Mouse (Mus musculus) left cerebral cortex, adult 2 months (tissue): ENCODE data around the gene Adgrv1. TPM values are rescaled to one million over a fixed set of nuclear protein-coding genes. Genes with fewer than 3 reads are reported as not detected.
"Not testable (repeated sequence)": the region's sequence is repeated elsewhere in the genome, so short reads cannot be mapped to it uniquely, and the experiment has no call there.

Experiments used
- DNase-seq, 2 experiments: peaks; one replicate each; pipeline ENCODE4 v3.0.0; 2021 to 2022; ENCODE audit warnings: low spot score in 2 of 2, mixed read lengths in 1 of 2; ENCODE audit errors: extremely low spot score in 1 of 2
- H3K27ac ChIP-seq: fragments of 200-600 bp; 2 replicates; pipeline ENCODE4 v1.8.1; 2022
- H3K4me3 ChIP-seq: fragments of 200-600 bp; 2 replicates; pipeline ENCODE4 v1.8.1; 2022
- CTCF ChIP-seq: fragments of 200-600 bp; IDR thresholded peaks from 2 replicates; pipeline ENCODE4 v1.8.1; 2022; ENCODE audit warnings: antibody characterized with exemption, mild to moderate bottlenecking, moderate library complexity
- intact Hi-C: fragments of 180-260 bp; cut with DNase I; formaldehyde crosslinking; loops from one replicate; pipeline ENCODE4 v1.15.1; 2025
- total RNA-seq, 2 experiments: library from RNA; stranded (reverse); gene quantifications; 2 replicates each; pipeline ENCODE4 v1.2.3; 2021

Adgrv1 gene
- total RNA-seq, 2 experiments from 2014 or later = 1.4 to 1.6 TPM

GRCm38 (mm10) chr13:81314306-81315120 is 318.4 kb downstream of the Adgrv1 start:
- intact Hi-C loops = loop anchor here (2.0 kb wide), 2 partner anchors 434 to 452 kb away; no protein-coding TSS in a partner anchor
- Histone ChIP-seq H3K27ac (no peak overlapping the region), H3K4me3 (no peak overlapping the region)
- TF ChIP-seq CTCF = peak; percentile 63
- DNase-seq = no peak

- no peak for DNase-seq
- Histone ChIP-seq H3K4me3 (no peak overlapping the region), H3K27ac (no peak overlapping the region)
- intact Hi-C loops = loop anchor here (2.0 kb wide), 1 partner anchor 47 kb away; no protein-coding TSS in a partner anchor
- no peak for TF ChIP-seq CTCF
These were observed 320.8 kb downstream of the Adgrv1 start for GRCm38 (mm10) chr13:81312148-81312547.

GRCm38 (mm10) chr13:81300851-81301250 is 332.1 kb downstream of the Adgrv1 start:
- intact Hi-C loops = no loop called here
- DNase-seq = no peak
- no peak for TF ChIP-seq CTCF
- H3K4me3 ChIP-seq = no peak overlapping the region
- no peak overlapping the region for H3K27ac ChIP-seq

- intact Hi-C loops = no loop called here
- no peak overlapping the region for H3K27ac ChIP-seq
- no peak for TF ChIP-seq CTCF
- no peak overlapping the region for H3K4me3 ChIP-seq
- no peak for DNase-seq
These were observed 338.8 kb downstream of the Adgrv1 start for GRCm38 (mm10) chr13:81294106-81294505.

GRCm38 (mm10) chr13:81282193-81282592 is 350.8 kb downstream of the Adgrv1 start:
- no peak for TF ChIP-seq CTCF
- Histone ChIP-seq H3K4me3 (no peak overlapping the region), H3K27ac (no peak overlapping the region)
- no peak for DNase-seq
- intact Hi-C loops = no loop called here

GRCm38 (mm10) chr13:81280650-81281229 is 352.2 kb downstream of the Adgrv1 start:
- no peak for DNase-seq
- TF ChIP-seq CTCF = no peak
- Histone ChIP-seq H3K27ac (no peak overlapping the region), H3K4me3 (no peak overlapping the region)
- intact Hi-C loops = no loop called here

GRCm38 (mm10) chr13:81279351-81279736 is 353.6 kb downstream of the Adgrv1 start:
- H3K4me3 ChIP-seq = no peak overlapping the region
- DNase-seq = no peak
- no peak overlapping the region for H3K27ac ChIP-seq
- intact Hi-C loops = no loop called here
- TF ChIP-seq CTCF = no peak

GRCm38 (mm10) chr13:81278669-81279350 is 354.1 kb downstream of the Adgrv1 start:
- no peak for DNase-seq
- intact Hi-C loops = no loop called here
- no peak overlapping the region for H3K4me3 ChIP-seq
- H3K27ac ChIP-seq = no peak overlapping the region
- TF ChIP-seq CTCF = no peak

GRCm38 (mm10) chr13:81273837-81274236 is 359.1 kb downstream of the Adgrv1 start:
- H3K27ac ChIP-seq = no peak overlapping the region
- no peak overlapping the region for H3K4me3 ChIP-seq
- intact Hi-C loops = no loop called here
- DNase-seq = no peak
- TF ChIP-seq CTCF = no peak

- intact Hi-C loops = no loop called here
- H3K27ac ChIP-seq = no peak overlapping the region
- H3K4me3 ChIP-seq = no peak overlapping the region
- TF ChIP-seq CTCF = no peak
- DNase-seq = no peak
These were observed 362.6 kb downstream of the Adgrv1 start for GRCm38 (mm10) chr13:81270396-81270795.

GRCm38 (mm10) chr13:81269056-81269455 is 363.9 kb downstream of the Adgrv1 start:
- Histone ChIP-seq H3K4me3 (no peak overlapping the region), H3K27ac (no peak overlapping the region)
- intact Hi-C loops = no loop called here
- no peak for TF ChIP-seq CTCF
- DNase-seq = no peak

- H3K4me3 ChIP-seq, DNase-seq, intact Hi-C loops, H3K27ac ChIP-seq: not testable (repeated sequence)
These were observed 365.5 kb downstream of the Adgrv1 start for GRCm38 (mm10) chr13:81267489-81267888.
